Mouse (Mus musculus) myocyte (in vitro differentiated cells): ENCODE measurements around the gene Hsd17b11. TPM values are rescaled to one million over a fixed set of nuclear protein-coding genes. Genes with fewer than 3 reads are reported as not detected.

Experiments used
- H3K27me3 ChIP-seq: one replicate; pipeline ENCODE4 v1.6.1; 2011; ENCODE audit not compliant: control insufficient read depth, insufficient read depth, insufficient read length
- H3K36me3 ChIP-seq: one replicate; pipeline ENCODE4 v1.6.1; 2011; ENCODE audit not compliant: control insufficient read depth, insufficient read depth
- H3K4me2 ChIP-seq: one replicate; pipeline ENCODE4 v1.6.1; 2011; ENCODE audit warnings: low read depth, control low read depth
- H3K4me3 ChIP-seq: one replicate; pipeline ENCODE4 v1.5.1; 2011; ENCODE audit warnings: mild to moderate bottlenecking, control low read depth, moderate library complexity
- H3K79me2 ChIP-seq: one replicate; pipeline ENCODE4 v1.6.1; 2011; ENCODE audit not compliant: control insufficient read depth, insufficient read depth
- H3ac ChIP-seq: one replicate; pipeline ENCODE4 v1.6.1; 2011; ENCODE audit not compliant: control insufficient read depth, insufficient read length
- CEBPB ChIP-seq: IDR thresholded peaks from 2 replicates; pipeline ENCODE4 v1.6.1; 2011; ENCODE audit warnings: mild to moderate bottlenecking, moderate library complexity; ENCODE audit not compliant: poor library complexity, insufficient read depth, severe bottlenecking
- E2F4 ChIP-seq: IDR thresholded peaks from one replicate; pipeline ENCODE4 v1.6.1; 2011; ENCODE audit warnings: mild to moderate bottlenecking, control low read depth, moderate library complexity; ENCODE audit not compliant: insufficient read depth
- MAX ChIP-seq: IDR thresholded peaks from one replicate; pipeline ENCODE4 v1.6.1; 2011; ENCODE audit warnings: low read depth, mild to moderate bottlenecking, control low read depth
- MYOD1 ChIP-seq, 3 experiments: IDR thresholded peaks; one replicate each; pipeline ENCODE4 v1.6.1; 2011; ENCODE audit warnings: control low read depth in 2 of 3, low read depth in 2 of 3, mild to moderate bottlenecking in 2 of 3, moderate library complexity in 1 of 3; ENCODE audit not compliant: insufficient read length in 2 of 3, control insufficient read depth in 1 of 3
- MYOG ChIP-seq, 3 experiments: IDR thresholded peaks; one replicate each; pipeline ENCODE4 v1.6.1; 2011; ENCODE audit warnings: control low read depth in 2 of 3, low read depth in 2 of 3, mild to moderate bottlenecking in 2 of 3; ENCODE audit not compliant: insufficient read length in 2 of 3, control insufficient read depth in 1 of 3, insufficient read depth in 1 of 3
- POLR2A ChIP-seq: IDR thresholded peaks from one replicate; pipeline ENCODE4 v1.6.1; 2011; ENCODE audit warnings: low read depth, mild to moderate bottlenecking, control low read depth, moderate library complexity; ENCODE audit not compliant: insufficient read length
- POLR2AphosphoS2 ChIP-seq: IDR thresholded peaks from one replicate; pipeline ENCODE4 v1.6.1; 2011; ENCODE audit warnings: low read depth, control low read depth; ENCODE audit not compliant: insufficient read length
- REST ChIP-seq: IDR thresholded peaks from one replicate; pipeline ENCODE4 v1.6.1; 2011; ENCODE audit warnings: mild to moderate bottlenecking, control low read depth, moderate library complexity; ENCODE audit not compliant: insufficient read depth, insufficient read length
- SRF ChIP-seq: IDR thresholded peaks from one replicate; pipeline ENCODE4 v1.6.1; 2011; ENCODE audit warnings: low read depth; ENCODE audit not compliant: control insufficient read depth, insufficient read length
- TCF12 ChIP-seq: IDR thresholded peaks from one replicate; pipeline ENCODE4 v1.6.1; 2011; ENCODE audit warnings: mild to moderate bottlenecking, control low read depth; ENCODE audit not compliant: poor library complexity, insufficient read depth, severe bottlenecking
- TCF3 ChIP-seq: IDR thresholded peaks from one replicate; pipeline ENCODE4 v1.6.1; 2011; ENCODE audit warnings: low read depth, control low read depth; ENCODE audit not compliant: insufficient read length
- USF1 ChIP-seq: IDR thresholded peaks from one replicate; pipeline ENCODE4 v1.6.1; 2011; ENCODE audit warnings: low read depth, mild to moderate bottlenecking, control low read depth, moderate library complexity
- polyA plus RNA-seq: library from polyadenylated mRNA; unstranded; fragments of >200 nt; fragmentation: generic; extraction: Trizol; gene quantifications from one replicate; pipeline ENCODE4 v1.2.1, GENCODE M21; 2012; ENCODE audit warnings: missing spikeins

Gene Hsd17b11
- polyA plus RNA-seq, 1 experiment = 6.5 TPM

GRCm38 (mm10) chr5:103971051-103971450 is 50.7 kb downstream of the Hsd17b11 start:
- Histone ChIP-seq H3ac (no peak overlapping the region), H3K36me3 (no peaks in the 10 kb centered on the region), H3K4me3 (no peak overlapping the region), H3K27me3 (peaks cover 14% of the 10 kb centered on the region), H3K4me2 (no peak overlapping the region), H3K79me2 (no peaks in the 10 kb centered on the region)
- TF ChIP-seq REST = no peak
- no peak for TF ChIP-seq TCF3
- TF ChIP-seq POLR2A = no peak
- TF ChIP-seq MYOG (IDR thresholded peaks at IDR 0.05; ENCODE audit: control insufficient read depth in 1 of 3, insufficient read depth in 1 of 3, insufficient read length in 2 of 3, low read depth in 2 of 3) = no peak
- no peak for TF ChIP-seq E2F4
- no peak for TF ChIP-seq CEBPB
- TF ChIP-seq USF1 = no peak
- no peak for TF ChIP-seq TCF12
- TF ChIP-seq SRF = no peak
- TF ChIP-seq MYOD1 (IDR thresholded peaks at IDR 0.05; ENCODE audit: control insufficient read depth in 1 of 3, insufficient read length in 2 of 3, low read depth in 2 of 3) = no peak
- TF ChIP-seq POLR2AphosphoS2 = no peak
- TF ChIP-seq MAX = no peak

GRCm38 (mm10) chr5:103962935-103963429 is 58.7 kb downstream of the Hsd17b11 start:
- Histone ChIP-seq H3K79me2 (no peaks in the 10 kb centered on the region), H3K36me3 (no peaks in the 10 kb centered on the region), H3K4me2 (no peak overlapping the region), H3ac (no peak overlapping the region), H3K4me3 (no peak overlapping the region), H3K27me3 (peaks cover 8% of the 10 kb centered on the region)
- TF ChIP-seq MYOG (IDR thresholded peaks at IDR 0.05; ENCODE audit: control insufficient read depth in 1 of 3, insufficient read depth in 1 of 3, insufficient read length in 2 of 3, low read depth in 2 of 3) = no peak
- TF ChIP-seq SRF = no peak
- no peak for TF ChIP-seq REST
- TF ChIP-seq USF1 = no peak
- TF ChIP-seq TCF3 = no peak
- TF ChIP-seq MYOD1 (IDR thresholded peaks at IDR 0.05; ENCODE audit: control insufficient read depth in 1 of 3, insufficient read length in 2 of 3, low read depth in 2 of 3) = no peak
- no peak for TF ChIP-seq POLR2AphosphoS2
- no peak for TF ChIP-seq POLR2A
- TF ChIP-seq MAX = no peak
- TF ChIP-seq E2F4 = no peak
- TF ChIP-seq TCF12 = no peak
- TF ChIP-seq CEBPB = no peak

- H3K27me3 ChIP-seq = no peaks in the 10 kb centered on the region
- H3K36me3 ChIP-seq = no peaks in the 10 kb centered on the region
- H3K79me2 ChIP-seq = no peaks in the 10 kb centered on the region
- H3K4me2 ChIP-seq = peak overlapping the region; percentile 58
- H3K4me3 ChIP-seq = no peak overlapping the region
- H3ac ChIP-seq = no peak overlapping the region
- peak in 2 of 3 experiments; percentile 17 to 73 for TF ChIP-seq MYOD1 (IDR thresholded peaks at IDR 0.05; ENCODE audit: control insufficient read depth in 1 of 3, insufficient read length in 2 of 3, low read depth in 2 of 3)
- peak in 1 of 3 experiments; percentile 60 for TF ChIP-seq MYOG (IDR thresholded peaks at IDR 0.05; ENCODE audit: control insufficient read depth in 1 of 3, insufficient read depth in 1 of 3, insufficient read length in 2 of 3, low read depth in 2 of 3)
- no peak for TF ChIP-seq REST
- TF ChIP-seq TCF3 = no peak
- TF ChIP-seq CEBPB = peak; percentile 53; the same call in 1 of the 2 replicates
These were observed 67.1 kb downstream of the Hsd17b11 start for GRCm38 (mm10) chr5:103954638-103955037.

GRCm38 (mm10) chr5:103953135-103954083 is 68.3 kb downstream of the Hsd17b11 start:
- no peaks in the 10 kb centered on the region for H3K79me2 ChIP-seq
- peak overlapping the region; percentile 58 for H3K4me2 ChIP-seq
- no peaks in the 10 kb centered on the region for H3K27me3 ChIP-seq
- peak in 1 of 3 experiments; percentile 31 for TF ChIP-seq MYOG (IDR thresholded peaks at IDR 0.05; ENCODE audit: control insufficient read depth in 1 of 3, insufficient read depth in 1 of 3, insufficient read length in 2 of 3, low read depth in 2 of 3)
- TF ChIP-seq TCF12 = no peak
- TF ChIP-seq MYOD1 (IDR thresholded peaks at IDR 0.05; ENCODE audit: control insufficient read depth in 1 of 3, insufficient read length in 2 of 3, low read depth in 2 of 3) = peak in 1 of 3 experiments; percentile 35
- TF ChIP-seq E2F4 = no peak
- TF ChIP-seq SRF = peak; percentile 5
- peak; percentile 75; the same call in 1 of the 2 replicates for TF ChIP-seq CEBPB
- no peak for TF ChIP-seq REST
- H3K4me3 ChIP-seq = no peak overlapping the region
- no peak overlapping the region for H3ac ChIP-seq
- no peaks in the 10 kb centered on the region for H3K36me3 ChIP-seq
